Mouse (Mus musculus) megakaryocyte, embryonic 14.5 days (primary cell): ENCODE data around the gene 2310057N15Rik.

Experiments used
- FLI1 ChIP-seq: IDR thresholded peaks from 2 replicates; pipeline ENCODE4 v1.6.1; 2012; ENCODE audit warnings: low read length, inconsistent platforms, mixed read lengths
- GATA1 ChIP-seq: IDR thresholded peaks from 3 replicates; pipeline ENCODE4 v1.6.1; 2012; ENCODE audit warnings: mixed read lengths, low read length, inconsistent platforms, borderline replicate concordance

DNA sequence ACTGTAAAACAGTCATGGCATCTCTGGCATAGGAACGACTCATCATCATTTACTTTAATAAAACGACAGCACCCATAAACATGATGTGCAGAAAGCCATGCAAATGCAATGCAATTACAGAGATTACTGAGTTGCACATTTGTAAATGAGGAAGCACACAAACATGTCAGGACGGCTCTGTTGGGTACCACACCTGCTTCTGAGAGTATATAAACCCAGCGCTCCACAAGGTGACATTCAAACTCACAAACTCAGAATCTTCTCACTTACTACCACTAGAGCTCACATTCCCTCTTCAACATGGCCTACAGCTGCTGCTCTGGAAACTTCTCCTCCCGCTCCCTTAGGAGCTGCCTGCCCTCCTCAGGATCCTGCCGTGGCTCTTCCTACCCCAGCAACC, 3.6 kb upstream of the 2310057N15Rik start, which contains the start of gene Gm5965:
- no peak for TF ChIP-seq GATA1
- no peak for TF ChIP-seq FLI1
